Mouse (Mus musculus) G1E (cell line): ENCODE results near the gene Lcn2. TPM values are rescaled to one million over a fixed set of nuclear protein-coding genes. Genes with fewer than 3 reads are reported as not detected.

Source experiments
- ATAC-seq: 2 replicates; pipeline ENCODE4 v1.8.0; 2016; ENCODE audit warnings: mild to moderate bottlenecking; ENCODE audit not compliant: insufficient number of reproducible peaks, poor library complexity, low FRiP score, severe bottlenecking; ENCODE audit errors: extremely low read depth
- DNase-seq: peaks from one replicate; pipeline ENCODE4 v3.0.0; 2012; ENCODE audit warnings: low spot score
- H3K27me3 ChIP-seq: 2 replicates; pipeline ENCODE4 v1.6.1; 2012; ENCODE audit warnings: mild to moderate bottlenecking, low read length, inconsistent platforms; ENCODE audit not compliant: insufficient read depth
- H3K36me3 ChIP-seq: replicated peaks from 2 replicates; pipeline ENCODE3; 2012; ENCODE audit warnings: mild to moderate bottlenecking, inconsistent platforms
- H3K4me1 ChIP-seq: 2 replicates; pipeline ENCODE4 v1.6.1; 2012; ENCODE audit warnings: low read depth, low read length, inconsistent platforms, mixed read lengths; ENCODE audit not compliant: insufficient read depth
- H3K4me3 ChIP-seq: 2 replicates; pipeline ENCODE4 v1.5.1; 2012; ENCODE audit warnings: low read depth, mild to moderate bottlenecking, inconsistent platforms, low read length, moderate library complexity, mixed read lengths
- H3K9me3 ChIP-seq: replicated peaks from 2 replicates; pipeline ENCODE4 v1.6.1; 2012; ENCODE audit warnings: inconsistent platforms
- CTCF ChIP-seq: IDR thresholded peaks from 2 replicates; pipeline ENCODE4 v1.5.1; 2012; ENCODE audit warnings: low read depth, low read length, inconsistent platforms, mixed read lengths
- GATA1 ChIP-seq: IDR thresholded peaks from 2 replicates; pipeline ENCODE4 v1.6.1; 2012; ENCODE audit warnings: borderline replicate concordance, low read length, inconsistent platforms, mixed read lengths
- GATA2 ChIP-seq: IDR thresholded peaks from 2 replicates; pipeline ENCODE4 v1.6.1; 2012; ENCODE audit warnings: low read depth, low read length, inconsistent platforms, borderline replicate concordance
- POLR2AphosphoS5 ChIP-seq: IDR thresholded peaks from 2 replicates; pipeline ENCODE4 v1.6.1; 2012; ENCODE audit warnings: low read depth, low read length, inconsistent platforms; ENCODE audit not compliant: insufficient replicate concordance
- TAL1 ChIP-seq: conservative IDR thresholded peaks from 2 replicates; pipeline ENCODE4 v1.6.1; 2012; ENCODE audit warnings: low read depth, low read length, inconsistent platforms, mixed read lengths
- polyA plus RNA-seq: library from polyadenylated mRNA; stranded (reverse); fragments of >175 nt; gene quantifications from 2 replicates; pipeline ENCODE4 v1.2.3, GENCODE M21; 2012
- total RNA-seq, 2 experiments: library from RNA; stranded (forward) in 1 of 2; stranded (reverse) in 1 of 2; fragments of 200-1000 nt in 1 of 2; fragments of >200 nt in 1 of 2; fragmentation: Nextera tagmentation in 1 of 2; gene quantifications; 2 replicates each; pipeline ENCODE4 v1.2.3; 2014 to 2017

The Lcn2 gene
- total and polyA plus RNA-seq, 3 experiments: 0.05 TPM; not detected in 2

GRCm38 (mm10) chr2:32342039-32342438 is 46.0 kb downstream of the Lcn2 start:
- H3K9me3 ChIP-seq: no peaks in the 10 kb centered on the region
- H3K4me1 ChIP-seq: 0 out of 2 replicates have a peak, but pooled peaks cover 3% of the 10 kb centered on the region
- DNase-seq (no peak), ATAC-seq (no peak)
- no peak overlapping the region for H3K4me3 ChIP-seq
- peaks cover 55% of the 10 kb centered on the region for H3K27me3 ChIP-seq
- no peak for TF ChIP-seq GATA1
- TF ChIP-seq CTCF: no peak
- TF ChIP-seq TAL1: no peak
- TF ChIP-seq GATA2: no peak
- no peak for TF ChIP-seq POLR2AphosphoS5
- no peaks in the 10 kb centered on the region for H3K36me3 ChIP-seq

DNA sequence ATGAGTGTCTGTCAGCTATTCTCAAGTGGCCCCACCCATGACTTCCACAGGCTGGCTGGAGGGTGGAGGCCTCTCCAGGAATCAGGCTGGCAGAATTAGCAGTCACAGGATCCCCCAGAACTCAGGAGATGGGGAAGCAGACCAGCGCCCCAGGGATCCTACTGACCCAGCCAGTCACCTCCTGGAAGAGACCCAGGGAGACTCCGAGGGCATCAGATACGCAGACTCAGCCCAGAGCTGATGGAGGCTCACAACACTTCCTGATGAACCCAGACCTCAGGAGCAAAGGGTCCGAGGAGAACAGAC is 46.5 kb downstream of the Lcn2 start:
- ATAC-seq (no peak), DNase-seq (no peak)
- Histone ChIP-seq H3K9me3 (no peaks in the 10 kb centered on the region), H3K27me3 (peaks cover 52% of the 10 kb centered on the region), H3K4me1 (0 out of 2 replicates have a peak, but pooled peaks cover 3% of the 10 kb centered on the region), H3K4me3 (no peak overlapping the region), H3K36me3 (no peaks in the 10 kb centered on the region)
- TF ChIP-seq CTCF (no peak), TAL1 (no peak), POLR2AphosphoS5 (no peak), GATA2 (no peak), GATA1 (no peak)

DNA sequence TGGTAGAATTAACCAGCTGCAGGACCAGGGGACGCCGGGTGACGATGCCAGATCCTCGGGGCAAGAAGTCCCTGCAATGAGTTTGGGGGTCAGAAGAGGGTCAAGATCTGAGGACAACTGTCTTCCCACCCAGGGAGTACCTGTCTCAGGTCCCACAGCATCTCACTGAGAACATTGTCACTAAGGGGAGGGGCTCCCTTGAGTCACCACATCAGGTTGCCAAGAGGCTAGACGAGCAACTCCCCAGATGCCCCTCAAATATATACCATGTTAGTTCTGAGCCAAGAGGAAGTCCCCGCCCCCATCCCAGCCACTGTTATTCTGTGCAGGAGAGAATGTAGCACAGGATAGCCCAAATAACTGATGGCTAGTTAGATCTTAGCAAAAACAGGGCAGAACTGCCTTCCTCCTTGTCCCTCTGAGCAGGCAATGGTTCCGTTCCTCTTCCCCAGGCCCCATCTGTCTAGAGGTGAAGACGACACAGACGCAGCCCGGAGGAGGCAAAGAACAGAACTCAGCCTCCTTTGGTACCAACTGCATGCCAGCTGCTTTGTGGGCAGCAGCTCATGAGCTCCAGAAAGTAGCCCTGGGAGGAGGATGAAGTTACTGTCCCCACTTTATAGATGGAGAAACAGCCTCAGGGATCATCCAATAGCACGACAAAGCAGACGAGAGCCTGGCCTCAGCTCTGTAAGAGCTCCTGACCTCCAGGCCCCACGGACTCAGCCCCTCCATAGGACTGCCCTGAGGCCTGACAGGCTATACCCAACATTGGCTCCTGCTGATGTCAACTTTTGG is 47.0 kb downstream of the Lcn2 start:
- H3K36me3 ChIP-seq: no peaks in the 10 kb centered on the region
- TF ChIP-seq POLR2AphosphoS5 (no peak), TAL1 (no peak), GATA1 (no peak), GATA2 (no peak), CTCF (no peak)

GRCm38 (mm10) chr2:32339912-32340642 is 48.0 kb downstream of the Lcn2 start:
- no peak overlapping the region for H3K4me3 ChIP-seq
- no peaks in the 10 kb centered on the region for H3K36me3 ChIP-seq
- peaks cover 61% of the 10 kb centered on the region for H3K27me3 ChIP-seq
- TF ChIP-seq GATA1 (no peak), CTCF (no peak), TAL1 (no peak), GATA2 (no peak), POLR2AphosphoS5 (no peak)
- DNase-seq (no peak), ATAC-seq (no peak)
- no peaks in the 10 kb centered on the region for H3K9me3 ChIP-seq
- H3K4me1 ChIP-seq: 0 out of 2 replicates have a peak, but pooled peaks cover 3% of the 10 kb centered on the region

More for the DNA sequence above, 47.0 kb downstream of the Lcn2 start:
- Histone ChIP-seq H3K4me1 (0 out of 2 replicates have a peak, but pooled peaks cover 3% of the 10 kb centered on the region), H3K9me3 (no peaks in the 10 kb centered on the region), H3K27me3 (peaks cover 54% of the 10 kb centered on the region), H3K4me3 (no peak overlapping the region)
- ATAC-seq (no peak), DNase-seq (no peak)

DNA sequence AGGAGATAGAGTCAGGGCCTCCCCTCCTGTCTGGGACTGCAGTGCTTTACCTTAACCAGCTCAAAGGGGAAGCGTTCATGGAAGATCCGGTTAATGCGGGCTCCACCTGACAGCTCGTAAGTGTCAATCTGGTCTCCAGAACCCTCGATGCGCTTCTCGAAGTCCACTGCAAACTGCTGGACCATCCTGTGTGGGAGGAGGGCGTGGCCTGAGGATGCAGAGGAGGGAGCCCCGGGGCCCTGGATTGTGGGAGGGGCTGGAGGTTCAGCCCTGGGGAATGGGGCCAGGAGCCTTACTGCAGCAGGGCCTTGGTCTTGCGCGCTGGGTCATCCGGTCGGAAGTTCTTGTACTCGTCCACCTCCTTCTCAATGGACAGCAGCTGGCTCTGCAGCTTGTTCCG is 52.2 kb downstream of the Lcn2 start:
- H3K27me3 ChIP-seq: peaks cover 58% of the 10 kb centered on the region
- H3K36me3 ChIP-seq: no peaks in the 10 kb centered on the region
- H3K4me1 ChIP-seq: no peaks in the 10 kb centered on the region
- H3K4me3 ChIP-seq: no peak overlapping the region
- TF ChIP-seq CTCF (no peak), POLR2AphosphoS5 (no peak), GATA1 (no peak), GATA2 (no peak), TAL1 (no peak)
- H3K9me3 ChIP-seq: no peaks in the 10 kb centered on the region
- DNase-seq (no peak), ATAC-seq (no peak)

Other genes with a start within 250 kb of the Lcn2 start
- gene Prrc2b, start 237.2 kb downstream of the Lcn2 start, total RNA-seq (2014; fragmentation: Nextera tagmentation): 147 and 160 TPM in 2 replicates
- gene Prrc2b, start 237.2 kb downstream of the Lcn2 start, total RNA-seq (2017): 16.0 and 17.1 TPM in 2 replicates
- 90.5 and 103 TPM in 2 replicates for gene Prrc2b, start 237.2 kb downstream of the Lcn2 start, polyA plus RNA-seq
- 25.8 and 31.8 TPM in 2 replicates for gene Pomt1, start 151.7 kb downstream of the Lcn2 start, total RNA-seq (2014; fragmentation: Nextera tagmentation)
- 15.0 and 17.7 TPM in 2 replicates for gene Pomt1, start 151.7 kb downstream of the Lcn2 start, total RNA-seq (2017)
- gene Pomt1, start 151.7 kb downstream of the Lcn2 start, polyA plus RNA-seq: 12.3 and 12.8 TPM in 2 replicates
- 26.1 and 50.0 TPM in 2 replicates for gene Uck1, start 128.1 kb downstream of the Lcn2 start, total RNA-seq (2014; fragmentation: Nextera tagmentation)
- gene Uck1, start 128.1 kb downstream of the Lcn2 start, total RNA-seq (2017): 41.7 and 42.5 TPM in 2 replicates
- 53.2 and 56.1 TPM in 2 replicates for gene Uck1, start 128.1 kb downstream of the Lcn2 start, polyA plus RNA-seq
- gene Golga2, start 100.9 kb downstream of the Lcn2 start, total RNA-seq (2014; fragmentation: Nextera tagmentation): 19.5 and 24.5 TPM in 2 replicates
- gene Golga2, start 100.9 kb downstream of the Lcn2 start, total RNA-seq (2017): 35.2 and 35.6 TPM in 2 replicates
- 20.8 and 24.3 TPM in 2 replicates for gene Golga2, start 100.9 kb downstream of the Lcn2 start, polyA plus RNA-seq
- 150 and 164 TPM in 2 replicates for gene Swi5, start 100.2 kb downstream of the Lcn2 start, total RNA-seq (2014; fragmentation: Nextera tagmentation)
- 482 and 488 TPM in 2 replicates for gene Swi5, start 100.2 kb downstream of the Lcn2 start, total RNA-seq (2017)
- 351 and 432 TPM in 2 replicates for gene Swi5, start 100.2 kb downstream of the Lcn2 start, polyA plus RNA-seq
- gene Ciz1, start 35.9 kb downstream of the Lcn2 start, total RNA-seq (2014; fragmentation: Nextera tagmentation): 196 and 213 TPM in 2 replicates
- 62.9 and 71.6 TPM in 2 replicates for gene Ciz1, start 35.9 kb downstream of the Lcn2 start, total RNA-seq (2017)
- gene Ciz1, start 35.9 kb downstream of the Lcn2 start, polyA plus RNA-seq: 306 and 372 TPM in 2 replicates
- gene Dnm1, start 34.9 kb downstream of the Lcn2 start, total RNA-seq (2014; fragmentation: Nextera tagmentation): not detected in 2 replicates
- gene Dnm1, start 34.9 kb downstream of the Lcn2 start, total RNA-seq (2017): 0.05 TPM in 1 of 2 replicates, not detected in the other
- gene Dnm1, start 34.9 kb downstream of the Lcn2 start, polyA plus RNA-seq: 0.14 and 0.15 TPM in 2 replicates
- gene 1110008P14Rik, start 6.3 kb downstream of the Lcn2 start, total RNA-seq (2014; fragmentation: Nextera tagmentation): 61.4 and 63.6 TPM in 2 replicates
- gene 1110008P14Rik, start 6.3 kb downstream of the Lcn2 start, total RNA-seq (2017): 26.5 and 33.0 TPM in 2 replicates
- 61.9 and 82.0 TPM in 2 replicates for gene 1110008P14Rik, start 6.3 kb downstream of the Lcn2 start, polyA plus RNA-seq
- gene Ptges2, start 7.6 kb upstream of the Lcn2 start, total RNA-seq (2014; fragmentation: Nextera tagmentation): 13.8 and 21.5 TPM in 2 replicates
- gene Ptges2, start 7.6 kb upstream of the Lcn2 start, total RNA-seq (2017): 11.5 and 12.4 TPM in 2 replicates
- 6.8 and 7.0 TPM in 2 replicates for gene Ptges2, start 7.6 kb upstream of the Lcn2 start, polyA plus RNA-seq
- 3.9 and 4.2 TPM in 2 replicates for gene Naif1, start 62.2 kb upstream of the Lcn2 start, total RNA-seq (2014; fragmentation: Nextera tagmentation)
- gene Naif1, start 62.2 kb upstream of the Lcn2 start, total RNA-seq (2017): 3.8 and 4.0 TPM in 2 replicates
- gene Naif1, start 62.2 kb upstream of the Lcn2 start, polyA plus RNA-seq: 6.9 and 8.1 TPM in 2 replicates
- 5.1 and 25.4 TPM in 2 replicates for gene Slc25a25, start 63.2 kb upstream of the Lcn2 start, total RNA-seq (2014; fragmentation: Nextera tagmentation)
- gene Slc25a25, start 63.2 kb upstream of the Lcn2 start, total RNA-seq (2017): 6.8 and 8.0 TPM in 2 replicates
- 6.5 and 6.9 TPM in 2 replicates for gene Slc25a25, start 63.2 kb upstream of the Lcn2 start, polyA plus RNA-seq
- gene Fam102a, start 147.1 kb upstream of the Lcn2 start, total RNA-seq (2014; fragmentation: Nextera tagmentation): 33.6 and 35.0 TPM in 2 replicates
- gene Fam102a, start 147.1 kb upstream of the Lcn2 start, total RNA-seq (2017): 28.7 and 30.1 TPM in 2 replicates
- 28.9 and 32.7 TPM in 2 replicates for gene Fam102a, start 147.1 kb upstream of the Lcn2 start, polyA plus RNA-seq
- 74.6 and 85.4 TPM in 2 replicates for gene Dpm2, start 182.6 kb upstream of the Lcn2 start, total RNA-seq (2014; fragmentation: Nextera tagmentation)
- gene Dpm2, start 182.6 kb upstream of the Lcn2 start, total RNA-seq (2017): 59.3 and 64.4 TPM in 2 replicates
- gene Dpm2, start 182.6 kb upstream of the Lcn2 start, polyA plus RNA-seq: 8.2 and 9.4 TPM in 2 replicates
- 1.0 TPM in 1 of 2 replicates, not detected in the other for gene Pip5kl1, start 186.5 kb upstream of the Lcn2 start, total RNA-seq (2014; fragmentation: Nextera tagmentation)
- gene Pip5kl1, start 186.5 kb upstream of the Lcn2 start, total RNA-seq (2017): 0.71 and 1.0 TPM in 2 replicates
- gene Pip5kl1, start 186.5 kb upstream of the Lcn2 start, polyA plus RNA-seq: 0.11 and 0.13 TPM in 2 replicates
- gene 9430097D07Rik, start 187.4 kb upstream of the Lcn2 start, total RNA-seq (2014; fragmentation: Nextera tagmentation): not detected in 2 replicates
- 0.11 TPM in 1 of 2 replicates, not detected in the other for gene 9430097D07Rik, start 187.4 kb upstream of the Lcn2 start, total RNA-seq (2017)
- gene 9430097D07Rik, start 187.4 kb upstream of the Lcn2 start, polyA plus RNA-seq: not detected in 2 replicates
- 15.4 and 25.2 TPM in 2 replicates for gene St6galnac4, start 198.8 kb upstream of the Lcn2 start, total RNA-seq (2014; fragmentation: Nextera tagmentation)
- 6.7 and 8.1 TPM in 2 replicates for gene St6galnac4, start 198.8 kb upstream of the Lcn2 start, total RNA-seq (2017)
- gene St6galnac4, start 198.8 kb upstream of the Lcn2 start, polyA plus RNA-seq: 20.8 and 24.4 TPM in 2 replicates
- 18.3 and 20.2 TPM in 2 replicates for gene St6galnac6, start 211.5 kb upstream of the Lcn2 start, total RNA-seq (2014; fragmentation: Nextera tagmentation)
- 16.8 and 19.8 TPM in 2 replicates for gene St6galnac6, start 211.5 kb upstream of the Lcn2 start, total RNA-seq (2017)
- 36.6 and 39.2 TPM in 2 replicates for gene St6galnac6, start 211.5 kb upstream of the Lcn2 start, polyA plus RNA-seq
- gene Ak1, start 233.5 kb upstream of the Lcn2 start, total RNA-seq (2014; fragmentation: Nextera tagmentation): not detected in 2 replicates
- 0.44 and 0.58 TPM in 2 replicates for gene Ak1, start 233.5 kb upstream of the Lcn2 start, total RNA-seq (2017)
- gene Ak1, start 233.5 kb upstream of the Lcn2 start, polyA plus RNA-seq: 0.42 and 0.56 TPM in 2 replicates